Mouse (Mus musculus) limb, embryonic 14.5 days (tissue): ENCODE measurements around the gene Amotl1. TPM values are rescaled to one million over a fixed set of nuclear protein-coding genes. Genes with fewer than 3 reads are reported as not detected.

Experiments used
- ATAC-seq: fragments of 200-750 bp; cut with Nextera tagmentation; 2 replicates; pipeline ENCODE4 v1.8.0; 2017; ENCODE audit warnings: low read depth, moderate number of reproducible peaks, moderate TSS enrichment; ENCODE audit not compliant: low FRiP score
- DNase-seq: peaks from one replicate; pipeline ENCODE4 v3.0.0-alpha.2; 2015; ENCODE audit warnings: low spot score
- H3K27ac ChIP-seq: fragments of 300-500 bp; sonication (generic); replicated peaks from 2 replicates; pipeline ENCODE4 v1.5.1; 2014; ENCODE audit warnings: low read depth, mild to moderate bottlenecking, low read length, moderate library complexity, mixed read lengths
- H3K27me3 ChIP-seq: fragments of 300-500 bp; sonication (generic); 2 replicates; pipeline ENCODE4 v1.6.1; 2014; ENCODE audit warnings: low read length, mixed read lengths; ENCODE audit not compliant: control insufficient read depth, insufficient read depth
- H3K36me3 ChIP-seq: fragments of 300-500 bp; sonication (generic); 2 replicates; pipeline ENCODE4 v1.6.1; 2014; ENCODE audit warnings: mild to moderate bottlenecking, low read length, moderate library complexity, mixed read lengths; ENCODE audit not compliant: control insufficient read depth, insufficient read depth
- H3K4me1 ChIP-seq: fragments of 300-500 bp; sonication (generic); 2 replicates; pipeline ENCODE4 v1.6.1; 2014; ENCODE audit warnings: antibody characterized with exemption, low read length, mixed read lengths; ENCODE audit not compliant: control insufficient read depth, insufficient read depth
- H3K4me2 ChIP-seq: fragments of 300-500 bp; sonication (generic); replicated peaks from 2 replicates; pipeline ENCODE4 v1.6.1; 2014; ENCODE audit warnings: low read depth, mild to moderate bottlenecking, low read length, moderate library complexity; ENCODE audit not compliant: severe bottlenecking
- H3K4me3 ChIP-seq: fragments of 300-500 bp; sonication (generic); replicated peaks from 2 replicates; pipeline ENCODE4 v1.5.1; 2014; ENCODE audit warnings: low read length
- H3K9ac ChIP-seq: fragments of 300-500 bp; sonication (generic); 2 replicates; pipeline ENCODE4 v1.6.1; 2014; ENCODE audit warnings: mild to moderate bottlenecking, low read depth, low read length, moderate library complexity; ENCODE audit not compliant: severe bottlenecking
- H3K9me3 ChIP-seq: fragments of 300-500 bp; sonication (generic); 2 replicates; pipeline ENCODE4 v1.6.1; 2016; ENCODE audit warnings: low read length; ENCODE audit not compliant: control insufficient read depth
- POLR2A ChIP-seq: fragments of 200-500 bp; IDR thresholded peaks from 2 replicates; pipeline ENCODE4 v1.8.0; 2012; ENCODE audit warnings: inconsistent platforms, mild to moderate bottlenecking, moderate library complexity, borderline replicate concordance; ENCODE audit not compliant: insufficient read depth, insufficient read length; ENCODE audit errors: extremely low read depth
- WGBS: fragments of 180-500 bp; shearing (Covaris S2); extraction: QIAGEN DNeasy Blood & Tissue Kit; methylation state at CpG from one replicate; pipeline ENCODE4 v1.1.7; 2014; 5-methylcytosine and 5-hydroxymethylcytosine counted together
- polyA plus RNA-seq, 2 experiments: library from polyadenylated mRNA; depleted of rRNA in 1 of 2; stranded (reverse) in 1 of 2; unstranded in 1 of 2; fragments of >200 nt; fragmentation: Nextera tagmentation in 1 of 2; extraction: Ambion mirVana in 1 of 2; gene quantifications; 2 replicates each; pipeline versions ENCODE4 v1.2.1 to v1.2.3; 2012 to 2014

The Amotl1 gene
- polyA plus RNA-seq, 2 experiments, result 47.7 to 53.9 TPM

GRCm38 (mm10) chr9:14569175-14569975 is 75.5 kb downstream of the Amotl1 start:
- Histone ChIP-seq H3K4me2 (no peak overlapping the region), H3K4me3 (no peak overlapping the region), H3K4me1 (no peaks in the 10 kb centered on the region), H3K9me3 (no peaks in the 10 kb centered on the region), H3K9ac (no peak overlapping the region), H3K36me3 (peaks cover 83% of the 10 kb centered on the region), H3K27ac (no peak overlapping the region), H3K27me3 (no peaks in the 10 kb centered on the region)
- DNase-seq, result no peak
- TF ChIP-seq POLR2A, result no peak
- WGBS, result 88% methylated on average over 4 of the region's 4 CpGs
- ATAC-seq, result no peak

- H3K4me3 ChIP-seq, result no peak overlapping the region
- H3K4me1 ChIP-seq, result no peaks in the 10 kb centered on the region
- H3K9ac ChIP-seq, result no peak overlapping the region
- DNase-seq, result no peak
- no peaks in the 10 kb centered on the region for H3K9me3 ChIP-seq
- no peak for TF ChIP-seq POLR2A
- no peak overlapping the region for H3K4me2 ChIP-seq
- peaks cover 85% of the 10 kb centered on the region for H3K36me3 ChIP-seq
- H3K27me3 ChIP-seq, result no peaks in the 10 kb centered on the region
- H3K27ac ChIP-seq, result no peak overlapping the region
- WGBS, result 82% methylated on average over 2 of the region's 2 CpGs
- ATAC-seq, result no peak
Measured at GRCm38 (mm10) chr9:14568487-14568886, 76.4 kb downstream of the Amotl1 start.

GRCm38 (mm10) chr9:14564486-14564885 is 80.4 kb downstream of the Amotl1 start:
- Histone ChIP-seq H3K27ac (no peak overlapping the region), H3K36me3 (peaks cover 80% of the 10 kb centered on the region), H3K4me3 (no peak overlapping the region), H3K9ac (no peak overlapping the region), H3K4me1 (no peaks in the 10 kb centered on the region), H3K27me3 (no peaks in the 10 kb centered on the region), H3K4me2 (no peak overlapping the region), H3K9me3 (no peaks in the 10 kb centered on the region)
- no peak for TF ChIP-seq POLR2A
- DNase-seq, result no peak
- ATAC-seq, result no peak
- WGBS, result 84% methylated on average over 3 of the region's 3 CpGs

- DNase-seq, result no peak
- Histone ChIP-seq H3K4me3 (no peak overlapping the region), H3K4me2 (no peak overlapping the region), H3K36me3 (peaks cover 75% of the 10 kb centered on the region), H3K4me1 (no peaks in the 10 kb centered on the region), H3K9me3 (no peaks in the 10 kb centered on the region), H3K27ac (no peak overlapping the region), H3K27me3 (no peaks in the 10 kb centered on the region), H3K9ac (no peak overlapping the region)
- WGBS, result 90% methylated on average over 7 of the region's 7 CpGs
- no peak for TF ChIP-seq POLR2A
- no peak for ATAC-seq
Measured at GRCm38 (mm10) chr9:14563351-14563750, 81.5 kb downstream of the Amotl1 start.

- ATAC-seq (no peak), DNase-seq (no peak)
- H3K27me3 ChIP-seq, result no peaks in the 10 kb centered on the region
- H3K36me3 ChIP-seq, result peaks cover 85% of the 10 kb centered on the region
- no peak for TF ChIP-seq POLR2A
- H3K4me3 ChIP-seq, result no peak overlapping the region
- no peak overlapping the region for H3K4me2 ChIP-seq
- no peak overlapping the region for H3K27ac ChIP-seq
- H3K4me1 ChIP-seq, result no peaks in the 10 kb centered on the region
- no peak overlapping the region for H3K9ac ChIP-seq
- WGBS, result 79% methylated on average over 4 of the region's 4 CpGs
- H3K9me3 ChIP-seq, result no peaks in the 10 kb centered on the region
Measured at GRCm38 (mm10) chr9:14560545-14560944, 84.3 kb downstream of the Amotl1 start.
